Mouse (Mus musculus) heart, adult 2 months (tissue): ENCODE data around the gene BC005561.
A peak's percentile ranks its signal among the peaks of the same experiment; 100 is the strongest.

ENCODE experiments used
- CTCF ChIP-seq: fragments of 200-600 bp; IDR thresholded peaks from 2 replicates; pipeline ENCODE4 v1.8.1; 2022; ENCODE audit warnings: antibody characterized with exemption, mild to moderate bottlenecking, moderate library complexity
- POLR2A ChIP-seq: fragments of 200-500 bp; IDR thresholded peaks from 2 replicates; pipeline ENCODE4 v1.6.1; 2011; ENCODE audit warnings: mild to moderate bottlenecking, low read depth, low read length, control low read depth; ENCODE audit not compliant: insufficient read depth

GRCm38 (mm10) chr5:104458832-104459705 lies 49.1 kb upstream of the BC005561 start, which contains the start of gene Pkd2:
- peak; percentile 54; the same call in 1 of the 2 replicates for TF ChIP-seq POLR2A
- no peak for TF ChIP-seq CTCF
